In genomic region chrX:150458766-150459350, GRCm38 (mm10) we compare ENCODE assay signal across 8 mouse cellular contexts. TPM values are rescaled to one million over a fixed set of nuclear protein-coding genes. Genes with fewer than 3 reads are reported as not detected.
DNase-seq lines count a peak whose midpoint lies in the region; ATAC-seq lines count a peak whose summit lies in the region.

TSS of gene Tmem29 (minus strand) at chrX:150459154.

- 0 out of 2 replicates have a peak, but pooled peaks cover 7% of the 10 kb centered on the region for H3K4me1 ChIP-seq in hindbrain, embryonic 14.5 days (replicated peaks; ENCODE audit: control insufficient read depth, insufficient read depth, low read length)

- H3K27ac ChIP-seq in hindbrain, embryonic 14.5 days = peak within 1 kb of the TSS; percentile 86

- H3K9me3 ChIP-seq in hindbrain, embryonic 14.5 days (ENCODE audit: control insufficient read depth, low read length) = no peaks in the 10 kb centered on the region

- peak within 1 kb of the TSS; percentile 62 for H3K9ac ChIP-seq in hindbrain, embryonic 14.5 days

- peak within 1 kb of the TSS; percentile 44 for H3K4me3 ChIP-seq in hindbrain, embryonic 14.5 days (replicated peaks; ENCODE audit: low read length)

- peak within 1 kb of the TSS; percentile 53 for H3K4me2 ChIP-seq in hindbrain, embryonic 14.5 days (replicated peaks)

- no peaks in the 10 kb centered on the region for H3K27me3 ChIP-seq in hindbrain, embryonic 14.5 days (ENCODE audit: control insufficient read depth, insufficient read depth, low read length)

- H3K36me3 ChIP-seq in hindbrain, embryonic 14.5 days (replicated peaks; ENCODE audit: control insufficient read depth, insufficient read depth) = no peaks in the 10 kb centered on the region

- 3% methylated on average over 30 of the region's 30 CpGs for WGBS in hindbrain, embryonic 14.5 days

- peak; percentile 97 for ATAC-seq in hindbrain, embryonic 14.5 days (ENCODE audit: low FRiP score)

- DNase-seq in NIH3T3 (ENCODE audit: low read depth) = peak; percentile 93
- DNase-seq in cerebellum, postnatal 14 days = peak; percentile 90 to 95
- DNase-seq in frontal cortex, postnatal 25 days (ENCODE audit: low spot score in 2 of 2) = peak; percentile 54 to 85
- DNase-seq in hindbrain, embryonic 14.5 days (ENCODE audit: low spot score) = peak; percentile 90
- DNase-seq in layer of hippocampus, postnatal 36 days = peak; percentile 84 to 90
- peak; percentile 95 for DNase-seq in lung, postnatal 36 days
- peak; percentile 94 for DNase-seq in retina, postnatal 1 day
- DNase-seq in urinary bladder, adult 18-20 months (ENCODE audit: low spot score in 2 of 2) = peak; percentile 56 to 84

RNA-seq across cellular contexts. Expression of gene Tmem29, which starts in this region (rescaled TPM):
- 74.2 and 76.6 TPM in 2 replicates for polyA plus RNA-seq in hindbrain, embryonic 14.5 days (2014; fragmentation: Nextera tagmentation; extraction: Ambion mirVana)
- total RNA-seq in layer of hippocampus, postnatal 36 days (2021) = 10 to 100 TPM; 40.6 to 51.4 TPM

Comparison
In these comparisons a context has a peak if more than half of its experiments do, and no peak if none do; other contexts are left out.
1. Peak in every context shown above with its lines: DNase-seq, ATAC-seq, H3K4me3 ChIP-seq and H3K27ac ChIP-seq.